Mouse (Mus musculus) frontal cortex, adult (tissue): Measurements from ENCODE around the gene Tmem234.
"Not testable (repeated sequence)": the region's sequence is repeated elsewhere in the genome, so short reads cannot be mapped to it uniquely, and the experiment has no call there.

ENCODE experiments used
- ATAC-seq: cut with Nextera tagmentation; 2 replicates; pipeline ENCODE4 v1.9.2; 2017; ENCODE audit warnings: mild to moderate bottlenecking, moderate library complexity, mixed read lengths; ENCODE audit not compliant: low TSS enrichment

Gene Tmem234

GRCm38 (mm10) chr4:129600233-129601158 is at the start of gene Tmem234, which contains the start of gene Eif3i:
Tmem234 (plus strand) TSS chr4:129600668.
Eif3i (minus strand) TSS chr4:129600648.
- ATAC-seq: peak; percentile 98

- not testable (repeated sequence) for ATAC-seq
These were observed 46.0 kb upstream of the Tmem234 start for GRCm38 (mm10) chr4:129554512-129554911.

GRCm38 (mm10) chr4:129555421-129555861 is 45.0 kb upstream of the Tmem234 start:
- no peak; the same call in 1 of the 2 replicates for ATAC-seq

GRCm38 (mm10) chr4:129555862-129556531 is 44.5 kb upstream of the Tmem234 start:
- peak; percentile 16; the same call in 1 of the 2 replicates for ATAC-seq

- ATAC-seq: peak; percentile 69; the same call in 1 of the 2 replicates
These were observed 43.8 kb upstream of the Tmem234 start for GRCm38 (mm10) chr4:129556532-129557223.

GRCm38 (mm10) chr4:129557256-129557808 is 43.1 kb upstream of the Tmem234 start:
- no peak for ATAC-seq

- ATAC-seq: no peak
These were observed 42.0 kb upstream of the Tmem234 start for GRCm38 (mm10) chr4:129558321-129558955.

GRCm38 (mm10) chr4:129561184-129561583 is 39.3 kb upstream of the Tmem234 start:
- ATAC-seq: no peak

- ATAC-seq: no peak
These were observed 36.8 kb upstream of the Tmem234 start for GRCm38 (mm10) chr4:129563718-129564117.

- no peak for ATAC-seq
These were observed 35.3 kb upstream of the Tmem234 start for GRCm38 (mm10) chr4:129565139-129565538.

GRCm38 (mm10) chr4:129568366-129568765 is 32.1 kb upstream of the Tmem234 start:
- no peak for ATAC-seq

- no peak for ATAC-seq
These were observed 30.4 kb upstream of the Tmem234 start for GRCm38 (mm10) chr4:129570028-129570427.

- ATAC-seq: no peak
These were observed 28.9 kb upstream of the Tmem234 start for GRCm38 (mm10) chr4:129571551-129572084.

- ATAC-seq: no peak
These were observed 28.0 kb upstream of the Tmem234 start for GRCm38 (mm10) chr4:129572236-129573092.

- no peak for ATAC-seq
These were observed 27.4 kb upstream of the Tmem234 start for GRCm38 (mm10) chr4:129573093-129573370.

- ATAC-seq: no peak
These were observed 27.0 kb upstream of the Tmem234 start, which contains the start of gene Lck for GRCm38 (mm10) chr4:129573430-129573829. Lck (minus strand) TSS chr4:129573641.

GRCm38 (mm10) chr4:129575171-129575844 is 25.2 kb upstream of the Tmem234 start:
- ATAC-seq: no peak

- no peak; the same call in 1 of the 2 replicates for ATAC-seq
These were observed 23.5 kb upstream of the Tmem234 start for GRCm38 (mm10) chr4:129576863-129577491.

- no peak for ATAC-seq
These were observed 22.8 kb upstream of the Tmem234 start for GRCm38 (mm10) chr4:129577688-129578087.
